Mouse (Mus musculus) lung, embryonic 16.5 days (tissue): ENCODE measurements around the gene Ndufa13. TPM values are rescaled to one million over a fixed set of nuclear protein-coding genes. Genes with fewer than 3 reads are reported as not detected.

Experiments used
- ATAC-seq: fragments of 200-750 bp; cut with Nextera tagmentation; 2 replicates; pipeline ENCODE4 v1.8.0; 2017; ENCODE audit warnings: low read depth, mild to moderate bottlenecking, moderate library complexity
- H3K27ac ChIP-seq: fragments of 300-500 bp; sonication (generic); 2 replicates; pipeline ENCODE4 v1.5.1; 2014; ENCODE audit warnings: mild to moderate bottlenecking, control low read depth, low read length
- H3K27me3 ChIP-seq: fragments of 300-500 bp; sonication (generic); 2 replicates; pipeline ENCODE4 v1.6.1; 2014; ENCODE audit warnings: low read depth, low read length, mixed read lengths; ENCODE audit not compliant: control insufficient read depth, insufficient read depth
- H3K36me3 ChIP-seq: fragments of 300-500 bp; sonication (generic); 2 replicates; pipeline ENCODE4 v1.6.1; 2014; ENCODE audit warnings: low read length; ENCODE audit not compliant: control insufficient read depth, insufficient read depth
- H3K4me1 ChIP-seq: fragments of 300-500 bp; sonication (generic); replicated peaks from 2 replicates; pipeline ENCODE4 v1.6.1; 2014; ENCODE audit warnings: low read length, mixed read lengths; ENCODE audit not compliant: control insufficient read depth, insufficient read depth
- H3K4me2 ChIP-seq: fragments of 300-500 bp; sonication (generic); 2 replicates; pipeline ENCODE4 v1.6.1; 2014; ENCODE audit warnings: low read depth, low read length, control low read depth
- H3K4me3 ChIP-seq: fragments of 300-500 bp; sonication (generic); 2 replicates; pipeline ENCODE4 v1.5.1; 2014; ENCODE audit warnings: mild to moderate bottlenecking, low read length, control low read depth
- H3K9ac ChIP-seq: fragments of 300-500 bp; sonication (generic); 2 replicates; pipeline ENCODE4 v1.6.1; 2014; ENCODE audit warnings: low read length, control low read depth
- H3K9me3 ChIP-seq: fragments of 300-500 bp; sonication (generic); 2 replicates; pipeline ENCODE4 v1.6.1; 2016; ENCODE audit warnings: low read length; ENCODE audit not compliant: control insufficient read depth
- WGBS: fragments of 180-500 bp; shearing (Covaris S2); extraction: QIAGEN DNeasy Blood & Tissue Kit; methylation state at CpG from one replicate; pipeline ENCODE4 v1.1.7; 2014; 5-methylcytosine and 5-hydroxymethylcytosine counted together
- polyA plus RNA-seq: library from polyadenylated mRNA; unstranded; fragments of >200 nt; fragmentation: Nextera tagmentation; extraction: Ambion mirVana; gene quantifications from 2 replicates; pipeline ENCODE4 v1.2.1, GENCODE M21; 2015

The Ndufa13 gene
- polyA plus RNA-seq, 1 experiment from 2014 or later: 176 TPM

DNA sequence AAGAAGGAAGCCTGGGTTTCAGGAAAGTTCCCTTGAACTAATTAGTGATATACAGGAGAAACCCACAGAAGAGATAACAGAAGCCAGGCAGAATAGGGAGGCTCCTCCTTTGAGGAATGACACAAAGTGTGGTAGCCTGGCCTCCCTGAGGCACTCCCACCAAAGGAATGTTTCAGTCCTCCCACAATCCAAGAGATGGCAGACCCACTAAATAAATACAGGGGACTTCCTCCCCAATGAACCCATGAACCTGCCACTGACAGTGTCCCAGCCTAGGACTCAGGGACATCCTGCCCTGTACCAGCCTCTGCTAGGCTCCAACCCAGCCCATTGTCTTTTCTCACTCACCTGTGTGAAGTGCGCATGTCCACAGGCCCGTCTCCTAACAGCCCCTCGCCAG is 33.1 kb upstream of the Ndufa13 start:
- Histone ChIP-seq H3K27me3 (no peaks in the 10 kb centered on the region), H3K9me3 (no peaks in the 10 kb centered on the region), H3K4me2 (no peak overlapping the region; the same call in 1 of the 2 replicates), H3K9ac (0 out of 2 replicates have a peak overlapping the region, but pooled peaks have one; percentile 19), H3K4me3 (no peak overlapping the region), H3K27ac (peak overlapping the region; percentile 81; the same call in 1 of the 2 replicates), H3K4me1 (peaks cover 41% of the 10 kb centered on the region), H3K36me3 (peaks cover 2% of the 10 kb centered on the region; the same call in 1 of the 2 replicates)
- ATAC-seq: no peak
- 76% methylated on average over 3 of the region's 3 CpGs for WGBS

DNA sequence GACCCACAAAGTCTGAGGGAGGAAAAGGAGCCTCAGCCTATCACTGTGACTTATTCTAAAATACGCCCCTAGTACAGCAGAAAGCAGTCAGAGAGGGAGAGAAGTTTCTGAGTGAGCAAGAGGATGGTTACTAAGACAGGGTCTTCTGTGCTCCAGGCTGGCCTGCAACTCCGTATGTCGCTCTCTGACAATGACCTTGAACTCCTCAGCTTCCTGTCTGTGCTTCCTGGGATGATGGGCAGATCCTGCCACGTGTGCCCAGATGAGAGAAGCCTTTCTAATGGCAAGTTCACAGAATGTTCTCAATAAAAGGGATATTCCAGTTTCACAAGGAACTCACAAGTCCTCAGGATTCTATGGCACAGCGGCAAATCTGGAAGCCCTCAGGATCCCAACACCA is 32.2 kb upstream of the Ndufa13 start:
- ATAC-seq: no peak
- Histone ChIP-seq H3K9me3 (no peaks in the 10 kb centered on the region), H3K9ac (no peak overlapping the region), H3K4me1 (peaks cover 32% of the 10 kb centered on the region), H3K4me3 (no peak overlapping the region), H3K27me3 (no peaks in the 10 kb centered on the region), H3K27ac (no peak overlapping the region), H3K4me2 (no peak overlapping the region), H3K36me3 (peaks cover 2% of the 10 kb centered on the region; the same call in 1 of the 2 replicates)
- WGBS: 79% methylated on average over 5 of the region's 5 CpGs

DNA sequence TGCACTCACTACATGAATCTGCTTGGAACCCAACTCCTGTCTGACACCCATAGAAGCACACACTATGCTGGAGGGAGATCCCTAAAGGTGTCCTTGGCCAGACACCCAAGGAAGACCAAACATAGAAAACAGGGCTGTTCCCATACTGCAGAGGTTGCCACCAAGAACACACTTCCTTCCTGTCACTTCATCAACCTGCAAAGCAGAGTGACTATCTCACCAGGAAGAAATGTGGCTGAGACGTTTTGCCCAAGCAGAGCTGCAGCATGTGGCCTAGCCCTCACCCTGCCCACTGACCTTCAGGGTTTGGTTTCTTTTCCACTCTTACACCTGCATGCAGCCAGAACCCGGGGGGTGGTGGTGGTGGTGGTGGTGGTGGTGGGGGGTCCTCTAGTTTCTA is 31.5 kb upstream of the Ndufa13 start:
- Histone ChIP-seq H3K27me3 (no peaks in the 10 kb centered on the region), H3K36me3 (peaks cover 2% of the 10 kb centered on the region; the same call in 1 of the 2 replicates), H3K4me3 (no peak overlapping the region), H3K4me1 (peaks cover 32% of the 10 kb centered on the region), H3K9ac (no peak overlapping the region), H3K27ac (no peak overlapping the region), H3K4me2 (no peak overlapping the region), H3K9me3 (no peaks in the 10 kb centered on the region)
- whole genome bisulfite sequencing: 69% methylated on average over 2 of the region's 2 CpGs
- ATAC-seq: no peak

DNA sequence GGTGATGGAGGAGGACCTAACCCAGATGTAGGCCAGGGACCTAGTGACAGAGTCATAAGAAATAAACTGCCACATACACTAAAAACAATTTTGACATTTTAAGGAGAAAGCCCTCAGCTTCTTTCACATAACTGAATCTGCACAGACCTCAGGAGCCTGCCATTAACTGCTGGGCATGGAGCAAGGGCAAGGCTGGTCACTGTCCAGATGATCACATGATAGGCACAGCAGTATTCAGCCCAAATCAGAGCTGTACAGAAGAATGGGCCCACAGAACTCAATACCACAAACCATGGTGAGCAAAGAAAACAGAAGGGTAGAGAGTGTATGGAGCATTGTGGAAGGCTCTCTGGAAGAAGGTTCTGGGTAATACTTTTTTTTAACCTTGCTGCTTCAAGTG is 24.5 kb upstream of the Ndufa13 start:
- H3K27ac ChIP-seq: no peak overlapping the region
- H3K4me3 ChIP-seq: no peak overlapping the region
- H3K4me2 ChIP-seq: no peak overlapping the region
- no peaks in the 10 kb centered on the region for H3K4me1 ChIP-seq
- H3K36me3 ChIP-seq: no peaks in the 10 kb centered on the region
- no peaks in the 10 kb centered on the region for H3K27me3 ChIP-seq
- H3K9ac ChIP-seq: no peak overlapping the region
- ATAC-seq: no peak
- no peaks in the 10 kb centered on the region for H3K9me3 ChIP-seq

- peaks cover 12% of the 10 kb centered on the region for H3K4me1 ChIP-seq
- H3K9me3 ChIP-seq: no peaks in the 10 kb centered on the region
- no peak for ATAC-seq
- H3K4me3 ChIP-seq: no peak overlapping the region
- H3K27ac ChIP-seq: no peak overlapping the region
- H3K9ac ChIP-seq: no peak overlapping the region
- no peaks in the 10 kb centered on the region for H3K27me3 ChIP-seq
- peaks cover 4% of the 10 kb centered on the region; the same call in 1 of the 2 replicates for H3K36me3 ChIP-seq
- H3K4me2 ChIP-seq: no peak overlapping the region
- 50% methylated on average over 1 of the region's 1 CpGs for WGBS
These were observed 21.6 kb upstream of the Ndufa13 start for GRCm38 (mm10) chr8:69923986-69924385.

- H3K9ac ChIP-seq: no peak overlapping the region
- WGBS: 84% methylated on average over 2 of the region's 2 CpGs
- H3K4me3 ChIP-seq: no peak overlapping the region
- peaks cover 12% of the 10 kb centered on the region for H3K4me1 ChIP-seq
- H3K9me3 ChIP-seq: no peaks in the 10 kb centered on the region
- 0 out of 2 replicates have a peak overlapping the region, but pooled peaks have one; percentile 7 for H3K27ac ChIP-seq
- H3K36me3 ChIP-seq: peaks cover 13% of the 10 kb centered on the region; the same call in 1 of the 2 replicates
- no peaks in the 10 kb centered on the region for H3K27me3 ChIP-seq
- no peak overlapping the region for H3K4me2 ChIP-seq
- no peak for ATAC-seq
These were observed 18.8 kb upstream of the Ndufa13 start for GRCm38 (mm10) chr8:69921141-69921540.

DNA sequence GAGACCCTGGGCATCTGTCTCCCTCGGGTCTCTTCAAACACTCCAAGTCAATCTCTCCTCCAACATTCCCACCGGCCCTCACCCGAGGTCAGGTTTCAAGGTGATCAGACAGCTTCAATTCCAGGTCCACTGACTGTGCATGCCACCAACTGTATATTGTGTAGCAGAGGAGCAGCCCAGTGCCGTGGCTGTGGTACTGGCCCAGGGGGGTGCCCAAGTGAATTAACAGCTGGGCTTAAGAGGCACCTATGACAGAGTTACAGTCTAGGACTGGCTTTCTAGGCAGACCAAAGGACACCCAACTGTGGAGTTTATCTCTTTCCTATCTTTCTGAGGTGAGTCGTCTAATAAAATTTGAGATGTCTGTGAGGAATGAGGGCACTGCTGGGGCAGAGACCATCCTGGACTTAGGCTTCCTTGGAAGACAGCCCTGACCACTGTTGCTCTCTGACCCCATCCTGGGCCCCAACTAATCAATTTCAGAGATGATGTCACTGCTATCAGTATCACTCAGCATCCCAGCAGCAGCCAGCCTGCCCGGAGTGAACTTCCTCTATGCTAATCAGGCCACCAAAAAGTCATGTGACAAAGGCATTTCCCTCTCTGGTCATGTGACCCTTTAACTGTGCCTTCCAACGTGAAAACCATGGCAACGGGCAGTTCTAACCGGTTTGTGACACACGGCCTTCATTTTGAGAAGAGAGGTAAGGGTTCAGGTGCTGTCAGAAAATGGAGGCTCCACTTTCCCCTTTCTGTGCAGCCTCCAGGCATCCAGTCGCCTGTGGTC is 17.7 kb upstream of the Ndufa13 start:
- ATAC-seq: peak; percentile 29; the same call in 1 of the 2 replicates
- WGBS: 29% methylated on average over 11 of the region's 11 CpGs
- H3K4me1 ChIP-seq: peaks cover 12% of the 10 kb centered on the region
- H3K27me3 ChIP-seq: no peaks in the 10 kb centered on the region
- H3K9me3 ChIP-seq: no peaks in the 10 kb centered on the region
- no peak overlapping the region for H3K4me2 ChIP-seq
- H3K9ac ChIP-seq: no peak overlapping the region
- no peak overlapping the region for H3K27ac ChIP-seq
- no peak overlapping the region for H3K4me3 ChIP-seq
- peaks cover 18% of the 10 kb centered on the region for H3K36me3 ChIP-seq

GRCm38 (mm10) chr8:69919010-69919409 is 16.7 kb upstream of the Ndufa13 start:
- no peak overlapping the region for H3K4me2 ChIP-seq
- 61% methylated on average over 1 of the region's 1 CpGs for WGBS
- peak; percentile 65 for ATAC-seq
- H3K27me3 ChIP-seq: no peaks in the 10 kb centered on the region
- no peaks in the 10 kb centered on the region for H3K9me3 ChIP-seq
- peaks cover 12% of the 10 kb centered on the region for H3K4me1 ChIP-seq
- H3K36me3 ChIP-seq: peaks cover 27% of the 10 kb centered on the region
- H3K27ac ChIP-seq: 0 out of 2 replicates have a peak overlapping the region, but pooled peaks have one; percentile 24
- no peak overlapping the region for H3K4me3 ChIP-seq
- H3K9ac ChIP-seq: no peak overlapping the region

- ATAC-seq: no peak; the same call in 1 of the 2 replicates
- Histone ChIP-seq H3K27me3 (no peaks in the 10 kb centered on the region), H3K27ac (no peak overlapping the region), H3K4me1 (peaks cover 12% of the 10 kb centered on the region), H3K9me3 (no peaks in the 10 kb centered on the region), H3K4me3 (no peak overlapping the region), H3K36me3 (peaks cover 32% of the 10 kb centered on the region), H3K9ac (no peak overlapping the region), H3K4me2 (no peak overlapping the region)
These were observed 16.1 kb upstream of the Ndufa13 start for GRCm38 (mm10) chr8:69918506-69918905.
